Mouse (Mus musculus) intestine, embryonic 14.5 days (tissue): Measurements from ENCODE around the gene Itprid2. TPM values are rescaled to one million over a fixed set of nuclear protein-coding genes. Genes with fewer than 3 reads are reported as not detected.

Experiments used
- ATAC-seq: fragments of 200-750 bp; cut with Nextera tagmentation; replicated peaks from 2 replicates; pipeline ENCODE4 v1.8.0; 2017; ENCODE audit warnings: low read depth, moderate number of reproducible peaks, moderate TSS enrichment, moderate library complexity; ENCODE audit not compliant: low FRiP score, low TSS enrichment
- DNase-seq: peaks from one replicate; pipeline ENCODE4 v3.0.0-alpha.2; 2018; ENCODE audit warnings: low spot score
- H3K27ac ChIP-seq: fragments of 300-500 bp; sonication (generic); 2 replicates; pipeline ENCODE4 v1.5.1; 2014; ENCODE audit warnings: low read depth, mild to moderate bottlenecking, control low read depth
- H3K27me3 ChIP-seq: fragments of 300-500 bp; sonication (generic); replicated peaks from 2 replicates; pipeline ENCODE4 v1.6.1; 2014; ENCODE audit warnings: low read length, control low read depth; ENCODE audit not compliant: control insufficient read depth, insufficient read depth
- H3K36me3 ChIP-seq: fragments of 300-500 bp; sonication (generic); 2 replicates; pipeline ENCODE4 v1.6.1; 2014; ENCODE audit warnings: low read length, control low read depth; ENCODE audit not compliant: control insufficient read depth, insufficient read depth
- H3K4me1 ChIP-seq: fragments of 300-500 bp; sonication (generic); replicated peaks from 2 replicates; pipeline ENCODE4 v1.6.1; 2014; ENCODE audit warnings: low read length, control low read depth, mixed read lengths; ENCODE audit not compliant: control insufficient read depth, insufficient read depth
- H3K4me2 ChIP-seq: fragments of 300-500 bp; sonication (generic); 2 replicates; pipeline ENCODE4 v1.6.1; 2014; ENCODE audit warnings: low read length
- H3K4me3 ChIP-seq: fragments of 300-500 bp; sonication (generic); 2 replicates; pipeline ENCODE4 v1.5.1; 2014; ENCODE audit warnings: low read depth, low read length, control low read depth, mixed read lengths
- H3K9ac ChIP-seq: fragments of 300-500 bp; sonication (generic); 2 replicates; pipeline ENCODE4 v1.6.1; 2014; ENCODE audit warnings: mild to moderate bottlenecking, low read length
- H3K9me3 ChIP-seq: fragments of 300-500 bp; sonication (generic); 2 replicates; pipeline ENCODE4 v1.6.1; 2016; ENCODE audit warnings: low read length, control low read depth; ENCODE audit not compliant: control insufficient read depth
- WGBS: fragments of 180-500 bp; shearing (Covaris S2); extraction: QIAGEN DNeasy Blood & Tissue Kit; methylation state at CpG from one replicate; pipeline ENCODE4 v1.1.7; 2014; 5-methylcytosine and 5-hydroxymethylcytosine counted together
- polyA plus RNA-seq: library from polyadenylated mRNA; unstranded; fragments of >200 nt; fragmentation: Nextera tagmentation; extraction: Ambion mirVana; gene quantifications from 2 replicates; pipeline ENCODE4 v1.2.1, GENCODE M21; 2014

Itprid2 gene
- polyA plus RNA-seq, 1 experiment from 2014 or later: 31.0 TPM

DNA sequence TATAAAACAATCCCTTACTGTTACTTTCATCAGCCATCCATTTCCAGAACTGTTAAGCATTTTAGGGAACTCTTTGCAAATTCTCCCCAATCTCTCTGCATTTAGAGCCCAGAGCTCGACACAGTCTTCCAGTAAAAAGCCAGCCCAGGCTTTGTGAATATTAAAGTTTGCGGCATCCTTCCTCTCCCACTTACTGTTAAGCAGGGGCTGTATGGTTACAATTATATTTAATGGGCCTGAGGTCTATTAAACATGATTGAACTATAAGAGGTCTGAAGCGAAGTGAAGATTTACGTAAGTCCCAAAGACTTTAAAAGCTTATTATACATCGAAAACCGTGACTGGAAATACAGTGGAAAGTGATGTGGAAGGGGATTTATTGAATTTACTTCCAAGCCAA, 79.6 kb downstream of the Itprid2 start:
- Histone ChIP-seq H3K4me1 (0 out of 2 replicates have a peak, but pooled peaks cover 3% of the 10 kb centered on the region), H3K4me2 (no peak overlapping the region), H3K9ac (no peak overlapping the region), H3K27me3 (no peaks in the 10 kb centered on the region), H3K36me3 (no peaks in the 10 kb centered on the region), H3K4me3 (no peak overlapping the region), H3K27ac (no peak overlapping the region), H3K9me3 (no peaks in the 10 kb centered on the region)
- WGBS: 82% methylated on average over 6 of the region's 6 CpGs
- ATAC-seq (no peak), DNase-seq (no peak)

DNA sequence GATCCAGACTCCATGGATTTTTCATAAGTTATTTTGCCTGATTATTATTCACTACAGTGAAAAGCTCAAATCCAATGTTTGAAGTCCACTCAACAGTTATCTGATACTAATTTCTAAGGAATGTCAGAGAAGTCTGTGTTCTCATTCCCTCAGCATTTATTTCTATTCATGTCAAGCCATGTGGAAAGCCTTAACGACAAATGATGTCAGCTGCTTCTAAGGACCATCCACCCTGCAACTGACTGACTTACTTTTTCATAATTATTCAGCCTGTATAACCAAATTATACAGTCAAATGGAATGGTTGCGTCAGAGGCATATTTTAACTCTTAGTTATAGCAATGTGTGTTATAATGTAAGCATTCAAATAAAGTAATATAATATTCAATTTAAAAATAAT, 80.8 kb downstream of the Itprid2 start:
- Histone ChIP-seq H3K4me1 (0 out of 2 replicates have a peak, but pooled peaks cover 3% of the 10 kb centered on the region), H3K9ac (no peak overlapping the region), H3K9me3 (no peaks in the 10 kb centered on the region), H3K36me3 (no peaks in the 10 kb centered on the region), H3K4me2 (no peak overlapping the region), H3K27ac (no peak overlapping the region), H3K27me3 (no peaks in the 10 kb centered on the region), H3K4me3 (no peak overlapping the region)
- ATAC-seq (no peak), DNase-seq (no peak)
- WGBS: 72% methylated on average over 2 of the region's 2 CpGs

DNA sequence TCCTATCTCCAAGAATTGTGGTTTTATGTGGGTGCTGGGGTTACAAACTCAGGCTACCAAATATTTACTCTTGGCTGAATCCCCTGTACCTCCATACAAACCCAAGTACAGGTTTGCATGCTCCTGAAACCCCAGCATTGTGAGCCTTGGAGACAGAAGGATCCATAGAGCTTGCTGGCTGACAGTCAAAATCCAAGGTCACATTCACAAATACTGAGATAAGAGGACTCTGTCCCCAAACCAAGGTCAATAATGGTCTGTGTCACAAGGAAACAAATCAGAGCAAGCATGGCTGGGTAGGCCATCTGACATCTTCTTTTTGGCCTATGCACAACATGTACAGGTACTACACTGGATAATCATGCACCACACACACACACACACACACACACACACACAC, 82.7 kb downstream of the Itprid2 start:
- H3K4me2 ChIP-seq: no peak overlapping the region
- 0 out of 2 replicates have a peak, but pooled peaks cover 3% of the 10 kb centered on the region for H3K4me1 ChIP-seq
- H3K9me3 ChIP-seq: no peaks in the 10 kb centered on the region
- no peaks in the 10 kb centered on the region for H3K27me3 ChIP-seq
- ATAC-seq: no peak
- no peak overlapping the region for H3K4me3 ChIP-seq
- DNase-seq: no peak
- no peak overlapping the region for H3K9ac ChIP-seq
- no peak overlapping the region for H3K27ac ChIP-seq
- H3K36me3 ChIP-seq: no peaks in the 10 kb centered on the region

DNA sequence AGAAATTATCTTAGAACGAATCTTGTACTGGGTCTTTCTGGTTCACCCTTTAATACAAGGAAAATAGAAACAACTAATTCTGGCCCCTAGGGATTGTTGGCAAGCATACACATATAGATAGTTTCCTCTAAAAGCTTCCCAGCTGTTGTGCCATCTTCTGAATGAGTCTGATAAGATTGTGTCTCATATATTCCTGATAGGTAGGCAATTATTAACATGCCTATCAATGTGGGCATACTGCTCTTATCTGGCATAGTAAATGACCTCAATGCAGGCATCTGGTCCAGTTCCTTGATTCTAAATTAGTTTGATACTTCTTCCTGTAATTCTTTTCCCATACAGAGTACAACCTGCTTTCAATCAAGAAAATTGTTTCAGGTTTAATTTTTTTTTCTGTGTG, 87.3 kb downstream of the Itprid2 start:
- no peak overlapping the region for H3K4me3 ChIP-seq

More for the DNA sequence above, 87.3 kb downstream of the Itprid2 start:
- H3K36me3 ChIP-seq: no peaks in the 10 kb centered on the region
- WGBS: 80% methylated on average over 1 of the region's 1 CpGs
- DNase-seq (no peak), ATAC-seq (no peak)
- H3K4me2 ChIP-seq: no peak overlapping the region
- H3K4me1 ChIP-seq: no peaks in the 10 kb centered on the region
- no peak overlapping the region for H3K9ac ChIP-seq
- no peaks in the 10 kb centered on the region for H3K9me3 ChIP-seq
- no peak overlapping the region for H3K27ac ChIP-seq
- H3K27me3 ChIP-seq: no peaks in the 10 kb centered on the region

Other genes with a start within 250 kb of the Itprid2 start
- gene Neurod1, start 178.6 kb upstream of the Itprid2 start, polyA plus RNA-seq: 0.62 and 2.3 TPM in 2 replicates
- 0.64 TPM in 1 of 2 replicates, not detected in the other for gene Cerkl, start 178.6 kb upstream of the Itprid2 start, polyA plus RNA-seq
- gene Ppp1r1c, start 72.4 kb downstream of the Itprid2 start, polyA plus RNA-seq: not detected in 2 replicates